Mouse (Mus musculus) heart, adult 2 months (tissue): ENCODE data around the gene Prpf38b.

ENCODE experiments used
- CTCF ChIP-seq: fragments of 200-600 bp; IDR thresholded peaks from 2 replicates; pipeline ENCODE4 v1.8.1; 2022; ENCODE audit warnings: antibody characterized with exemption, mild to moderate bottlenecking, moderate library complexity
- EP300 ChIP-seq: fragments of 200-500 bp; IDR thresholded peaks from 2 replicates; pipeline ENCODE4 v1.6.1; 2011; ENCODE audit warnings: low read depth, low read length, control low read depth; ENCODE audit not compliant: insufficient read depth
- POLR2A ChIP-seq: fragments of 200-500 bp; IDR thresholded peaks from 2 replicates; pipeline ENCODE4 v1.6.1; 2011; ENCODE audit warnings: mild to moderate bottlenecking, low read depth, low read length, control low read depth; ENCODE audit not compliant: insufficient read depth

- TF ChIP-seq CTCF: peak; percentile 21; the same call in 1 of the 2 replicates
- no peak for TF ChIP-seq EP300
- TF ChIP-seq POLR2A: no peak
Measured at GRCm38 (mm10) chr3:108918852-108919251, 7.3 kb upstream of the Prpf38b start.
